Mouse (Mus musculus): ENCODE data around the gene Foxj3. TPM values are rescaled to one million over a fixed set of nuclear protein-coding genes. Genes with fewer than 3 reads are reported as not detected.
A peak's percentile ranks its signal among the peaks of the same experiment; 100 is the strongest.

The Foxj3 gene
- polyA plus RNA-seq, 1 experiment from 2014 or later = 30.0 TPM

DNA sequence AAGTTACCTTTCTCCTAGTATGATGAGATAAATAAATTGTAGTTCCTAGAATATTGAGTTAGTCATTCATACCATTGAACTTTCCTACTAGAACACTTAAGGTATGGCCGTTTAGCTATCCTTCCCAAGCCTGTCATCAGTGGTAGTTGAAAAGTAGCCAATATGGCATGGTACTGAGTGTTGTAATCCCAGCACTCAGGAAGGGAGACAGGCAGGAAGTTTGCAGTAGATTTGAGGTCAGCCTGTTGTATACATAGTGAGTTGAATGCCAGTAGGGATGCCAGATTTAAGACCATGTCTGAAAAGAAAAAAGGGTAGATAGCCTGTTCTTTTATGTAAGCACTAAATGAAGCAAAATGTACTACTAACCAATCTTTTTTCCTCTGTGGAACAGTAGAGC lies 14.1 kb downstream of the Foxj3 start:
- Histone ChIP-seq H3K36me3 (replicated peaks; ENCODE audit: control insufficient read depth, insufficient read depth) (no peaks in the 10 kb centered on the region), H3K27me3 (ENCODE audit: control insufficient read depth, insufficient read depth, low read length) (no peaks in the 10 kb centered on the region), H3K9me3 (ENCODE audit: control insufficient read depth, low read length) (no peaks in the 10 kb centered on the region), H3K4me3 (replicated peaks; ENCODE audit: low read length) (no peak overlapping the region), H3K4me2 (replicated peaks) (no peak overlapping the region), H3K4me1 (replicated peaks; ENCODE audit: control insufficient read depth, insufficient read depth, low read length) (no peaks in the 10 kb centered on the region; the same call in 1 of the 2 replicates), H3K27ac (no peak overlapping the region), H3K9ac (no peak overlapping the region)
- ATAC-seq (ENCODE audit: low FRiP score) (no peak), DNase-seq (ENCODE audit: low spot score) (no peak)
- 90% methylated on average over 1 of the region's 1 CpGs for WGBS

DNA sequence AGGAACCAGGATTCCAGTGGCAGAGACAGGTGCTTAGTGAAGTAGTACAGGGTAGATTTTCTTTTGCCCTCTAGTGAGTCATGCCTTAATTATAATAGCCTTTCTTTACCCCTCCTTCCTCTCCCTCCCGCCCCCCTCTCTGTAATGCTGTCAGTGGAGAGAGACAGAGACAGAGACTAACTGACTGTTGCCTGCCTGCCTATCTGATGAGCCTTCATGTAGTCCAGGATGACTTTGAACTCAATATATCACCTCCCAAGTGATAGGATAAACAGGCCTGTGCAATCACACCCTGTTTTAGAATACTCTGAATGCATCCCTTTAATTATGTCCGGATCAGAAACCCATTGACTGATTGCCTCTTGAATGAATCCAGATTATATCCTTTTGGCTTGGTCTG lies 18.7 kb downstream of the Foxj3 start:
- no peak overlapping the region for H3K4me2 ChIP-seq (replicated peaks)
- no peak overlapping the region for H3K9ac ChIP-seq
- H3K4me1 ChIP-seq (replicated peaks; ENCODE audit: control insufficient read depth, insufficient read depth, low read length) = no peaks in the 10 kb centered on the region; the same call in 1 of the 2 replicates
- H3K27ac ChIP-seq = no peak overlapping the region
- ATAC-seq (ENCODE audit: low FRiP score) (no peak), DNase-seq (ENCODE audit: low spot score) (no peak)
- WGBS = 85% methylated on average over 2 of the region's 2 CpGs
- H3K4me3 ChIP-seq (replicated peaks; ENCODE audit: low read length) = no peak overlapping the region
- no peaks in the 10 kb centered on the region for H3K9me3 ChIP-seq (ENCODE audit: control insufficient read depth, low read length)
- H3K27me3 ChIP-seq (ENCODE audit: control insufficient read depth, insufficient read depth, low read length) = no peaks in the 10 kb centered on the region
- H3K36me3 ChIP-seq (replicated peaks; ENCODE audit: control insufficient read depth, insufficient read depth) = no peaks in the 10 kb centered on the region

DNA sequence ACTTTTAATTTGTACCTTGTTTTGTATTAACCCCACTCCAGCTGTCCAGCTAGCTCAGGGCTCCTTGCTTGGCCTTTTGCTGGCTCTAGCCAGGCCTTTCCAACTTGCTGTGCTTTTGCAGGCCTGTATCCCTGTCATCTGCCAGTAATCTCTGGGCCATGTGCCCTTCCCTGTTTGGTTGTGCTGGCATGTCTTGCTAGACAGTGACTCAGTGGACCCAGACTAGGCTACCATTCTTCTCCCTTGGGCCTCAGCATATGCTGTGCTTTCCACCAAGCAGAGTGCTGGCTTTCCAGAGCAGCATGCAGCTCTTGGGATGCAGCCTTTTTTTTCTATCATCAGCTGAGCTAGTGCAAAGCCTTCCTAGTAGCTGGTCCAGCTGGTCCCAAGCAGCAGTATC lies 26.3 kb downstream of the Foxj3 start:
- DNase-seq (ENCODE audit: low spot score) = no peak
- H3K9me3 ChIP-seq (ENCODE audit: control insufficient read depth, low read length) = no peaks in the 10 kb centered on the region
- no peak overlapping the region for H3K4me2 ChIP-seq (replicated peaks)
- no peak for ATAC-seq (ENCODE audit: low FRiP score)
- no peaks in the 10 kb centered on the region for H3K4me1 ChIP-seq (replicated peaks; ENCODE audit: control insufficient read depth, insufficient read depth, low read length)
- H3K9ac ChIP-seq = no peak overlapping the region
- H3K27me3 ChIP-seq (ENCODE audit: control insufficient read depth, insufficient read depth, low read length) = no peaks in the 10 kb centered on the region
- H3K4me3 ChIP-seq (replicated peaks; ENCODE audit: low read length) = no peak overlapping the region
- H3K36me3 ChIP-seq (replicated peaks; ENCODE audit: control insufficient read depth, insufficient read depth) = no peaks in the 10 kb centered on the region
- no peak overlapping the region for H3K27ac ChIP-seq

DNA sequence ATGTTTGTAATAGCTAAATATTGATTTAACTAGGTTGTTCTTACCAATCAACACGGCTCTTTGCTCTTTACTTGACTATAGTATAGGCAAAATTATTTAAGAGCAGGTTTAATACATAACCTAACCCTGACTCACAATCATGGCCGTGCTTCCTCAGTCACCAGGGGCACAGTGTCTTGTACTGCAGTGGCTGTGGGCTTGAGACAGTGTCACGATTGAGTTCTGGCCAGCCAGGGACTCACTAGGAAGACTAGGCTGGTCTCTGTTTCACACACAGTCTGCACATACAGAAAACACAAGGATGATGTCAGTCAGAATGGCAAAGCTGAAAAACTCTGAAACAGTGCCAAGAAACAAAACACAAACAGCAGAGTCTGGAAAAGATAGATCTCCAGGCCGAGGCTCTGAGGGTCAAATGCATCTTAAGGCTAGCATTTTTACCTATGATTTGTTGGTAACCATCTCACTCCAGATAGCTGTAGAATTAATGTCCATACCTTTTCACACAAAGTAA lies 29.6 kb downstream of the Foxj3 start:
- Histone ChIP-seq H3K4me3 (replicated peaks; ENCODE audit: low read length) (no peak overlapping the region), H3K36me3 (replicated peaks; ENCODE audit: control insufficient read depth, insufficient read depth) (no peaks in the 10 kb centered on the region), H3K4me2 (replicated peaks) (no peak overlapping the region), H3K9ac (no peak overlapping the region), H3K27me3 (ENCODE audit: control insufficient read depth, insufficient read depth, low read length) (no peaks in the 10 kb centered on the region), H3K4me1 (replicated peaks; ENCODE audit: control insufficient read depth, insufficient read depth, low read length) (no peaks in the 10 kb centered on the region), H3K9me3 (ENCODE audit: control insufficient read depth, low read length) (no peaks in the 10 kb centered on the region), H3K27ac (no peak overlapping the region)
- 79% methylated on average over 4 of the region's 4 CpGs for WGBS
- no peak for ATAC-seq (ENCODE audit: low FRiP score)
- DNase-seq (ENCODE audit: low spot score) = peak; percentile 27

- ATAC-seq (ENCODE audit: low FRiP score) (no peak), DNase-seq (ENCODE audit: low spot score) (no peak)
- no peaks in the 10 kb centered on the region for H3K9me3 ChIP-seq (ENCODE audit: control insufficient read depth, low read length)
- 91% methylated on average over 3 of the region's 3 CpGs for WGBS
- H3K4me3 ChIP-seq (replicated peaks; ENCODE audit: low read length) = no peak overlapping the region
- no peak overlapping the region for H3K27ac ChIP-seq
- peaks cover 15% of the 10 kb centered on the region for H3K36me3 ChIP-seq (replicated peaks; ENCODE audit: control insufficient read depth, insufficient read depth)
- no peak overlapping the region for H3K9ac ChIP-seq
- H3K4me1 ChIP-seq (replicated peaks; ENCODE audit: control insufficient read depth, insufficient read depth, low read length) = no peaks in the 10 kb centered on the region
- no peak overlapping the region for H3K4me2 ChIP-seq (replicated peaks)
- H3K27me3 ChIP-seq (ENCODE audit: control insufficient read depth, insufficient read depth, low read length) = no peaks in the 10 kb centered on the region
Measured at GRCm38 (mm10) chr4:119572682-119573081, 35.9 kb downstream of the Foxj3 start.

GRCm38 (mm10) chr4:119574504-119574903 lies 37.7 kb downstream of the Foxj3 start:
- no peak overlapping the region for H3K27ac ChIP-seq
- DNase-seq (ENCODE audit: low spot score) (no peak), ATAC-seq (ENCODE audit: low FRiP score) (no peak)
- no peaks in the 10 kb centered on the region for H3K27me3 ChIP-seq (ENCODE audit: control insufficient read depth, insufficient read depth, low read length)
- peaks cover 15% of the 10 kb centered on the region for H3K36me3 ChIP-seq (replicated peaks; ENCODE audit: control insufficient read depth, insufficient read depth)
- H3K4me1 ChIP-seq (replicated peaks; ENCODE audit: control insufficient read depth, insufficient read depth, low read length) = no peaks in the 10 kb centered on the region
- 81% methylated on average over 2 of the region's 2 CpGs for WGBS
- H3K4me2 ChIP-seq (replicated peaks) = no peak overlapping the region
- no peaks in the 10 kb centered on the region for H3K9me3 ChIP-seq (ENCODE audit: control insufficient read depth, low read length)
- H3K4me3 ChIP-seq (replicated peaks; ENCODE audit: low read length) = no peak overlapping the region
- H3K9ac ChIP-seq = no peak overlapping the region

DNA sequence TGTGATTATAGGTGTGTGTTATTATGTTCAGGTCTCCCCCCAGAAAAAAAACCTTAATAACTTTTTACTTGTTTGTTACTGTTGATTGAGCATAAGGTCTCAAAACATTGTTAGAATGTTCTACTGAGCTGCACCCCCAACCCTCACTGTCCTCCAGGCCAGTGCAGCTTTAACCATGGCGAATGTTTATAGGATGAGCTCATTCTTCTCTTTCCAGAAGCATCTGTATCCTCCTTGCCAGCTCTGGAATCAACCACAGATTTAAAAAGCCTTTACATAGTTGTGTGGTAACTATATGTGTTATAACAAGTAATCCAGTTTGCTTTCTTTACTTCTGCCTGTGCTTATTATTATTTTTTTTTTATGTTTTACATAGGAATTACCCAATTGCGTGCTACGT lies 38.7 kb downstream of the Foxj3 start:
- H3K4me3 ChIP-seq (replicated peaks; ENCODE audit: low read length) = no peak overlapping the region
- H3K9me3 ChIP-seq (ENCODE audit: control insufficient read depth, low read length) = no peaks in the 10 kb centered on the region
- no peak overlapping the region for H3K9ac ChIP-seq
- peaks cover 15% of the 10 kb centered on the region for H3K36me3 ChIP-seq (replicated peaks; ENCODE audit: control insufficient read depth, insufficient read depth)
- H3K4me2 ChIP-seq (replicated peaks) = no peak overlapping the region
- WGBS = 94% methylated on average over 3 of the region's 3 CpGs
- ATAC-seq (ENCODE audit: low FRiP score) = no peak
- H3K27ac ChIP-seq = no peak overlapping the region
- no peaks in the 10 kb centered on the region for H3K4me1 ChIP-seq (replicated peaks; ENCODE audit: control insufficient read depth, insufficient read depth, low read length)
- H3K27me3 ChIP-seq (ENCODE audit: control insufficient read depth, insufficient read depth, low read length) = no peaks in the 10 kb centered on the region
- DNase-seq (ENCODE audit: low spot score) = no peak

DNA sequence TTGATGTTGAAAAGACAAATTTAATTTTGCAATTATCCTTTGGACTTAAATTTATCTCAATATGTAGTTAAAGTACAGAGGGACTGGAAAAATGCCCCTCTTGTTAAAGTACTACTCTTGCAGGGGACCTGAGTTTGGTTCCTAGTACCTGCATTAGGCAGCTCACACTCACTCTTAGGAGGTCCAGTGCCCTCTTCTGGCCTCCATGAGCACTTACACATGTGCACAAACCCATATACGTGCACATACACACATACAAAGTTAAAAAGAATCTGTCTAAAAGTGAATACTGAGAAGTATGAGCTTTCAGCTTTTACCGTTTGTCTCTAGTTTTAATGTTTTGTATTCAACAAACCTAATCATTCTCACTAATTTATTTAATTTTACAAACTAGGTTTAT lies 51.2 kb downstream of the Foxj3 start:
- no peak for DNase-seq (ENCODE audit: low spot score)
- no peak overlapping the region for H3K9ac ChIP-seq
- no peak overlapping the region for H3K4me3 ChIP-seq (replicated peaks; ENCODE audit: low read length)
- no peak overlapping the region for H3K4me2 ChIP-seq (replicated peaks)
- H3K36me3 ChIP-seq (replicated peaks; ENCODE audit: control insufficient read depth, insufficient read depth) = peaks cover 14% of the 10 kb centered on the region; the same call in 1 of the 2 replicates
- H3K27ac ChIP-seq = no peak overlapping the region
- no peak for ATAC-seq (ENCODE audit: low FRiP score)
- H3K27me3 ChIP-seq (ENCODE audit: control insufficient read depth, insufficient read depth, low read length) = no peaks in the 10 kb centered on the region
- H3K9me3 ChIP-seq (ENCODE audit: control insufficient read depth, low read length) = no peaks in the 10 kb centered on the region
- 98% methylated on average over 2 of the region's 2 CpGs for WGBS
- H3K4me1 ChIP-seq (replicated peaks; ENCODE audit: control insufficient read depth, insufficient read depth, low read length) = no peaks in the 10 kb centered on the region

DNA sequence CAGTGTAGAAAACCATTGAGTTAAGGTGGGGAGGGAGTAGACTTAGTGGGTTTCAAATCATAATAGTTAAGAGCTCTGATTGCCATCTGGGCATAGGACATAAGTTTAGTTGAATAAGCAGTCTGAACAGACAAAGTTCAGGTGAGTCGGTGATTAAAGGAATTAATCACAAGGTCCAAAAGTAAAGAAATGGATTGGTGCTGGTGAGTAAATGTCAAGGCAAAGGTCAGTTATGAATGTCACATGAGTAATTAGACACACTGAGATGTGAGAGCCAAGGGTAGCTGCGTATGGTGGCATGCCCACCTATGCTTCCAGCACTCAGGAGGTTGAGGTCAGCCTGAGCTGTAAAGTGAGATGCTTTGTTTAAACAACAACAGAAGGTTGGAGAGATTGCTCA lies 52.6 kb downstream of the Foxj3 start:
- 92% methylated on average over 2 of the region's 2 CpGs for WGBS
- Histone ChIP-seq H3K9ac (no peak overlapping the region), H3K9me3 (ENCODE audit: control insufficient read depth, low read length) (no peaks in the 10 kb centered on the region), H3K27ac (no peak overlapping the region), H3K36me3 (replicated peaks; ENCODE audit: control insufficient read depth, insufficient read depth) (peaks cover 14% of the 10 kb centered on the region; the same call in 1 of the 2 replicates), H3K4me3 (replicated peaks; ENCODE audit: low read length) (no peak overlapping the region), H3K4me2 (replicated peaks) (no peak overlapping the region), H3K4me1 (replicated peaks; ENCODE audit: control insufficient read depth, insufficient read depth, low read length) (no peaks in the 10 kb centered on the region), H3K27me3 (ENCODE audit: control insufficient read depth, insufficient read depth, low read length) (no peaks in the 10 kb centered on the region)
- no peak for ATAC-seq (ENCODE audit: low FRiP score)
- DNase-seq (ENCODE audit: low spot score) = no peak

DNA sequence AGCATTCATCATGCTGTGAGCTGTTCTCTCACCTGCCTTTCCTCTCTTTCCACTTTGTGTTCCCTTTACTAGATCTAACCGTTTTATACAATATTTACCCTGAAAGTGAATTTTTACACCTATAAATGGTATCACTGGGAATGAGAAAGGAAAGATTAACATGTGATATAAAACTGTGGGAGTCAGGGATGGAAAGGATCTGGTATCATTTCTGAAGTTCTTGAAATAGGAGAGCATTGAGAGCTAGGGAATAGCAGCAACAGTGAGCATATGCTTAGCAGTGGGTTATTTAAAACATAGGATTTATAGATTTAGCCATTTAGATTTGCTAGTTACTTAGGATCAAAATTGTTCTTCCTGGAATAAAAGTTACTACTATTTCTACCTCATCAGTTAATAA lies 53.2 kb downstream of the Foxj3 start:
- H3K27me3 ChIP-seq (ENCODE audit: control insufficient read depth, insufficient read depth, low read length) = no peaks in the 10 kb centered on the region

More for the DNA sequence above, 53.2 kb downstream of the Foxj3 start:
- WGBS = 83% methylated on average over 1 of the region's 1 CpGs
- Histone ChIP-seq H3K4me1 (replicated peaks; ENCODE audit: control insufficient read depth, insufficient read depth, low read length) (no peaks in the 10 kb centered on the region), H3K4me3 (replicated peaks; ENCODE audit: low read length) (no peak overlapping the region), H3K4me2 (replicated peaks) (no peak overlapping the region), H3K9me3 (ENCODE audit: control insufficient read depth, low read length) (no peaks in the 10 kb centered on the region), H3K36me3 (replicated peaks; ENCODE audit: control insufficient read depth, insufficient read depth) (peaks cover 14% of the 10 kb centered on the region; the same call in 1 of the 2 replicates), H3K9ac (no peak overlapping the region), H3K27ac (no peak overlapping the region)
- no peak for DNase-seq (ENCODE audit: low spot score)
- ATAC-seq (ENCODE audit: low FRiP score) = no peak
